Mouse (Mus musculus) midbrain, postnatal 0 days (tissue): Measurements from ENCODE around the gene Hspa12a. TPM values are rescaled to one million over a fixed set of nuclear protein-coding genes. Genes with fewer than 3 reads are reported as not detected.

Experiments used
- ATAC-seq: fragments of 200-750 bp; cut with Nextera tagmentation; 2 replicates; pipeline ENCODE4 v1.8.0; 2017; ENCODE audit warnings: moderate number of reproducible peaks, mild to moderate bottlenecking, moderate TSS enrichment, moderate library complexity; ENCODE audit not compliant: low FRiP score
- DNase-seq: peaks from one replicate; pipeline ENCODE4 v3.0.0-alpha.2; 2015; ENCODE audit warnings: low spot score
- H3K27ac ChIP-seq: fragments of 300-500 bp; sonication (generic); 2 replicates; pipeline ENCODE4 v1.5.1; 2014; ENCODE audit warnings: low read depth, mild to moderate bottlenecking, low read length, mixed read lengths
- H3K27me3 ChIP-seq: fragments of 300-500 bp; sonication (generic); 2 replicates; pipeline ENCODE4 v1.6.1; 2014; ENCODE audit warnings: low read length, control low read depth, mixed read lengths; ENCODE audit not compliant: insufficient read depth
- H3K36me3 ChIP-seq: fragments of 300-500 bp; sonication (generic); 2 replicates; pipeline ENCODE4 v1.6.1; 2014; ENCODE audit warnings: low read length, control low read depth, mixed read lengths; ENCODE audit not compliant: insufficient read depth
- H3K4me1 ChIP-seq: fragments of 300-500 bp; sonication (generic); 2 replicates; pipeline ENCODE4 v1.6.1; 2014; ENCODE audit warnings: mild to moderate bottlenecking, control low read depth, antibody characterized with exemption, low read length, mixed read lengths; ENCODE audit not compliant: insufficient read depth
- H3K4me2 ChIP-seq: fragments of 300-500 bp; sonication (generic); 2 replicates; pipeline ENCODE4 v1.6.1; 2014; ENCODE audit warnings: low read depth, mild to moderate bottlenecking, low read length, mixed read lengths; ENCODE audit not compliant: poor library complexity, severe bottlenecking
- H3K4me3 ChIP-seq: fragments of 300-500 bp; sonication (generic); 2 replicates; pipeline ENCODE4 v1.5.1; 2014; ENCODE audit warnings: low read depth, mild to moderate bottlenecking, low read length, moderate library complexity
- H3K9ac ChIP-seq: fragments of 300-500 bp; sonication (generic); replicated peaks from 2 replicates; pipeline ENCODE4 v1.6.1; 2014; ENCODE audit warnings: mild to moderate bottlenecking, low read length, moderate library complexity, mixed read lengths; ENCODE audit not compliant: poor library complexity, severe bottlenecking
- H3K9me3 ChIP-seq: fragments of 300-500 bp; sonication (generic); 2 replicates; pipeline ENCODE4 v1.6.1; 2016; ENCODE audit warnings: low read length, control low read depth
- CTCF ChIP-seq: IDR thresholded peaks from 2 replicates; pipeline ENCODE4 v1.5.1; 2016; ENCODE audit warnings: antibody characterized with exemption, mild to moderate bottlenecking
- WGBS: fragments of 180-500 bp; shearing (Covaris S2); extraction: QIAGEN DNeasy Blood & Tissue Kit; methylation state at CpG from one replicate; pipeline ENCODE4 v1.1.7; 2014; 5-methylcytosine and 5-hydroxymethylcytosine counted together
- polyA plus RNA-seq: library from polyadenylated mRNA; unstranded; fragments of >200 nt; fragmentation: Nextera tagmentation; extraction: Ambion mirVana; gene quantifications from 2 replicates; pipeline ENCODE4 v1.2.1, GENCODE M21; 2015
- total RNA-seq: library from RNA; depleted of rRNA; stranded (reverse); fragments of >200 nt; gene quantifications from 2 replicates; pipeline ENCODE4 v1.2.3, GENCODE M21; 2014

Gene Hspa12a
- total and polyA plus RNA-seq, 2 experiments from 2014 or later: 53.8 to 73.7 TPM

DNA sequence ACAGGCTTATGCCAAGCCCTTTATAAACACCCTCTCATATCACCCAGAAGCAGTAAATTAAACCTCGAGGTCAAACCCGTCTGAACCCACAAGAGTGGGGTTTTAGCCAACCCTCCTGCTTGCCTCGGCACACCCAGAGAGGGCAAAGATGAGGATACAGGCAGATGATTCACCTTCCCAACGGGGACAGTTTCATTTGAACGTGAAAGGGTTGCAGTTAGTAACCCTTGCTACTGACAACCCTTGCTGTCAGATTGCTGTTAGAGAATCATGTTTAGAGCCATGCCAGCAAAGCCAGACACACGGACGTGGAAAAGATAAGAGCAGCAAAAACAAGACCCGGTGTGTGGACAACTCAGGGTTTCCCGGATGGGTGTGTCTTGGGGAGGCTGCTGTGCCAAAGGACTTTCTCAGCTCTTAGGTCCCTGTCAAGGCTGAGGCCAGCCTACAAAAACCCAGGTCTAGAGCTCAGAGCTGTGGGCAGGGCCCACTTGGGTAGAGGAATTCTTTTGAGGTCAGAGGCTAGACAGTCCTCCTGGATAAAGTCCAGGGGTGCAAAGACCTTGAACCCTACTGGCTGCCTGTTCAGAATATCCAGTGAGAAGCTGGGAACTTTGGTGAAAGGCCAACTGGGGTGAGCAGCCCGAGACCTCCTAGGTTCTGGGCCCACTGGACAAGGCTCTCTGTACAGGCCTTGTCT lies 90.3 kb downstream of the Hspa12a start:
- no peak overlapping the region for H3K9ac ChIP-seq
- DNase-seq (no peak), ATAC-seq (no peak)
- H3K9me3 ChIP-seq: no peaks in the 10 kb centered on the region
- peaks cover 2% of the 10 kb centered on the region; the same call in 1 of the 2 replicates for H3K4me1 ChIP-seq
- no peaks in the 10 kb centered on the region for H3K27me3 ChIP-seq
- no peak overlapping the region for H3K4me2 ChIP-seq
- TF ChIP-seq CTCF: no peak
- no peaks in the 10 kb centered on the region for H3K36me3 ChIP-seq
- no peak overlapping the region for H3K27ac ChIP-seq
- 85% methylated on average over 10 of the region's 10 CpGs for WGBS
- no peak overlapping the region for H3K4me3 ChIP-seq

DNA sequence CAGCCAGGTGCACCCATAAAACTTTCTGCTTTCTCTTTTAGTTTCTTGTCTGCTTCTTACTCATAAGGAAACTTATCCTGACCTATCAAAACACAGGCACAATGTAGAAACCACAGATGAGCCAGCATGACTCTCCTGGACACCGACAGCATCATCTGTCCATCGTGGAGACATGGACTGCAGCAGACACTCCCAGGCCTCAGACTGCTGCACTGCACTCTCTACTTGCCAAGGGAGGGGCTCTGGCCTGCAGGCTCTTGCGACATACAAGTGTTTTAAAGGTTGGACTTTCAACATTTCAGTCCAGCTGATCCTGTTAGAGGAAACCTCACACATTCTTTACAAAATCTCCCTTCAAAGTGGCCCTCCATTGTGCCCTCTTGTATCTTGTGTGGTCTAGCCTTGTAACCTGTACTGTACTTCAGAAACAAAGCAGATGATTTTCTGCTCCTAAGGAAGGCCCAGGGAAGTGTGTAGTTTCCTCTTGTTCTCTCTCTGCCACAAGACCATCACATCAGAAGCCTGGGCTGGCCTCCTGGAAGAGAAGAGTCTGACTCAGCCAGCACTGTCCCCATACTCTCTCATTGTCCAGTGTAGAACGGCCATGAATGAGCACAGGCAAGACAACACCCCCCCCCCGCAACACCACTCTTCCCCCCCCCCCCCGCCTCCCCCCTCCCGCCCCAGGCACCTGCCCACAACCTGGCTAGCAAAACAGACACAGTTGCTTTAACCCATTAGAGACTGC lies 92.6 kb downstream of the Hspa12a start:
- WGBS: 77% methylated on average over 5 of the region's 7 CpGs

DNA sequence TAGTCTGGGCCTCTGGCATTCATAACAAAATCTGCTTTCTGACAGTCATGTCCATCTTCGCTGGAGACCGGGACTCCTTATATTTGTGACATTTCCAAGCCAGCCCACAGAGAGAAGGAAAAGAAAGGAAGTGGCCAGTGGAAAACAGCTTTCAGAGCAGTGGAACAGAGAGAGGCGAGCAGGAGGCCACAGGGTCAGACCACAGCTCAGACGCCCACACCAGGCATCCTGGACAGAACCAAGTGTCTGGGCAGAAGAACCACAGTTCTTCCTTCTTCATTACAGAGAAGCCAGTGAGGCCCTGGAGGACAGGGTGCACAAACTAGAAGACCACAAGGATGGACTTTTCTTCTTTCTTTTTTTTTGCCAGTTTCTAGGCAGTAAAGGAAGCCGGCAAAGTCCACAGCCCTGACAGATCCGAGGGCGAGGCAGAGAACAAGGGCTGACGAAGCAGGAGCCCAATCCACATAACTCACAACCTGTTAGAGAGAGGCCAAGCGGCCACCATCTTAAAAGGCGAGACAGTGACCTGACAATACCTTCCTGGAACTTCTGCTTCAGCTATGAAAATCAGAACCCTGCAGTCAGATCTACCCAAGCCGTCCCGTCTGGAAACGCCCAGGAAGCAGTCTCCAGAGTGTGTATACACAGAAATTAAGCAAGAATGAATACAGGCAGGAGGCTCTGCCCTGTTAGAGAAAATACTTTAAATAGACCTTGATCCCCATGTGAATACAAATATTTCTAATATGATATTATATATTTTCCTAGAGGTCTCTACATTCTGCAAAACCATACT lies 93.9 kb downstream of the Hspa12a start:
- no peak for ATAC-seq
- Histone ChIP-seq H3K27ac (no peak overlapping the region), H3K9me3 (no peaks in the 10 kb centered on the region), H3K4me2 (no peak overlapping the region), H3K4me1 (no peaks in the 10 kb centered on the region), H3K9ac (no peak overlapping the region), H3K4me3 (no peak overlapping the region), H3K27me3 (no peaks in the 10 kb centered on the region), H3K36me3 (no peaks in the 10 kb centered on the region)
- DNase-seq: no peak
- no peak for TF ChIP-seq CTCF
- 79% methylated on average over 13 of the region's 13 CpGs for WGBS

More for the DNA sequence above, 92.6 kb downstream of the Hspa12a start:
- H3K4me1 ChIP-seq: peaks cover 2% of the 10 kb centered on the region; the same call in 1 of the 2 replicates
- H3K27ac ChIP-seq: no peak overlapping the region
- ATAC-seq (no peak), DNase-seq (no peak)
- no peak overlapping the region for H3K4me2 ChIP-seq
- no peaks in the 10 kb centered on the region for H3K9me3 ChIP-seq
- H3K9ac ChIP-seq: no peak overlapping the region
- no peaks in the 10 kb centered on the region for H3K27me3 ChIP-seq
- H3K4me3 ChIP-seq: no peak overlapping the region
- no peak for TF ChIP-seq CTCF
- H3K36me3 ChIP-seq: no peaks in the 10 kb centered on the region

DNA sequence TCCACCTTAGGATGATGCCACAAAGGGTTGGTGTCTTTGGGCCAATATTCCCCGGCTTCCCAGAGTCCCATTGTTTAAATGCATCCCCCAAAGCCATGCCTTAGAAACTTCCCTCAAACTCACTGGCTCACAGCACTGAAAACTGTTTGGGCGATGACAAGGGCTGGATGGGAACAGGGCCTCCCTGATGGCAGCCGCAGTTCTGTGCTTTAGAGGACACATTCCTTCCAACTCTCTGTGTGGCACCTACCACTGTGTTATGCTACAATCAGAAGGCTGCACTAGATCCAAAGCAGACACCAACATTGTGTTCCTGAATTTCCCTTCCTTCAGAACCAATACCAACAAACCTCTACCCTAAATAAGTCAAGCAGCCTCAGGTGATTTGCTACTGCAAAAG lies 99.8 kb downstream of the Hspa12a start:
- H3K36me3 ChIP-seq: no peaks in the 10 kb centered on the region
- H3K9me3 ChIP-seq: no peaks in the 10 kb centered on the region
- no peak overlapping the region for H3K4me2 ChIP-seq
- H3K4me1 ChIP-seq: peaks cover 15% of the 10 kb centered on the region; the same call in 1 of the 2 replicates
- ATAC-seq (no peak), DNase-seq (no peak)
- H3K27ac ChIP-seq: no peak overlapping the region
- no peak for TF ChIP-seq CTCF
- WGBS: 79% methylated on average over 3 of the region's 3 CpGs
- H3K4me3 ChIP-seq: no peak overlapping the region
- H3K27me3 ChIP-seq: no peaks in the 10 kb centered on the region
- no peak overlapping the region for H3K9ac ChIP-seq

DNA sequence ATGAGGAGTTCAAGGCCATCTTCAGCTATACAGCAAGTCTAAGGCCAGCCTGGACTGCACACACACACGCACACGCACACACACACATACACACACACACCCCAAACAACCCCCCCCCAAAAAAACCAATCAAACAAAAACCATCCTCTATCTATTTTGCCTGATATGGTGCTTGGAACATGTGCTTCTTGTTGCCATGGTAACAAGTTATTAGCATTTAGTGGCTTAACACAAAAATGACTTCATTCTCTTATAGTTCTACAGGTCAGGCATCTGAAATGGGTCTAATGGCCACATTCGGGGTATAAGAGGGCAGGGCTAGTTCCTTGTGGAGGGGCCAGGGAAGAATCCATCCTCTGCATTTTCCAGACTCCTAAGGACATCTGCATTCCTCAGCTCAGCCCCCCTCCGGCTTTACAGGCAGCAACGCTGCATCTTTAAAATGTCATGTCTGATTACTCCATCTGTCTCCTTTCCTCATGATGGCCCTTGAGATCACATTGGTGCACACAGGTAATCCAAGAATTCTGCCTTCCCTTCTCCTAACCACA lies 102.7 kb downstream of the Hspa12a start:
- ATAC-seq (peak; percentile 50; the same call in 1 of the 2 replicates), DNase-seq (peak; percentile 43)
- Histone ChIP-seq H3K27me3 (no peaks in the 10 kb centered on the region), H3K4me1 (peaks cover 15% of the 10 kb centered on the region; the same call in 1 of the 2 replicates), H3K36me3 (no peaks in the 10 kb centered on the region), H3K9ac (no peak overlapping the region), H3K9me3 (no peaks in the 10 kb centered on the region), H3K4me3 (no peak overlapping the region), H3K27ac (peak overlapping the region; percentile 43; the same call in 1 of the 2 replicates), H3K4me2 (no peak overlapping the region)
- TF ChIP-seq CTCF: no peak
- 57% methylated on average over 5 of the region's 5 CpGs for WGBS
